Mouse (Mus musculus): Measurements from ENCODE around the gene Rbfox1.
A peak's percentile ranks its signal among the peaks of the same experiment; 100 is the strongest.

Gene Rbfox1

DNA sequence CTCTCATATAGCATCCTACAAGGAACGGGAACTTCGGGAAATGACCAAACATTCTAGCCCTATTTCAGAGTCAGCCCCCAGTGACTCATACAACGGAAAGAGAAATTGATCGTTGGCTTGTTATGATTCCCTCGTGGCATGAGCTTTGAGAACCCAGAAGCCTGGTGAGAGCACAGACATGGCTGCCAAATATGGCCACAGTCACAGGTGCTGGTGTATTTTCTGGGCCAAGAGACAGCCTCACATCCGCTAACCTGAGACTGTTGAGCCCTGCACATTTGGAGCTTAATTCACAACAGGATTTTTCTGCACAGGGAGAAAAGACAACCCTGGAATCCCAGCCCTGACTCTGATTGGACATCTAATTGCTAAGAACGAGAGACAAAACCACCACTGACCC lies 1132.2 kb downstream of the Rbfox1 start:
- DNase-seq (ENCODE audit: low read depth, low spot score), result no peak

DNA sequence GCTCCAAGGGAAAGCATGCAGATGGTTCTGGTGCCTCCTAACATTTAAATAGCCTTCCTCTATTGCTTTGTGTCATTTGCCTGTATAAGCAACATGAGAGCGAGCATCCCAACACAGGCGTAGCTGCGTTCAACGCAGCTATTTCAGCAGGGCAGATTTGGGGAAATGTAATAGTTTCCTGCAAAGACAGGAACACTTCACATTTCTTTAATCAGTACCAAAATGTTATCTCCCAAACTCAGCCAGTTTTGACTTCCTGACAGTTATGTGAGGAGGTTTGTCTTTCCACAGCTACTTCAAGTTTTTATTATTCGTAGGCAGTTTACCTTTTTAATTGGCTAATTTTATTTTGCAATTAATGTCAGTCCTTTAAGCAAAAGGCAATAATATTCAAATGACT lies 1149.1 kb downstream of the Rbfox1 start:
- no peak for DNase-seq (ENCODE audit: low read depth, low spot score)

DNA sequence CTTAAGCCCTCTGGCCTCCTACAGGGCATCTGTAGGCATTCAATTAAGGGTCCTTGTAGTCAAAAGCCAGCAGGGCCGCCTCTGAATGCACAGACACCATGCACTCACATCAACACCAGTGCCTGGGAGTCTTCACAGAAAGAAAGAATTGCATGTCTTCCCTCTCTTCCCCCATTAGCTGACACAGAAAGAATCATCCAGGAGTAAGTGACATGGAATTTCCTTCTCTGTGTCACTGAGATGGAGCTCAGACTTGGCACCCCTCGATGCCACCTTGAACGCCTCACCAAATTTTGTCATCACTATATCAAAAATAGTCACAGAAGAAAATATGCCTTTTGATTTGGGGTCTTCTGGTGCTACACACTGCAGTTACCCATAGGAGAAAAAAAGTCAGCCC lies 1151.4 kb downstream of the Rbfox1 start:
- DNase-seq (ENCODE audit: low read depth, low spot score), result no peak

DNA sequence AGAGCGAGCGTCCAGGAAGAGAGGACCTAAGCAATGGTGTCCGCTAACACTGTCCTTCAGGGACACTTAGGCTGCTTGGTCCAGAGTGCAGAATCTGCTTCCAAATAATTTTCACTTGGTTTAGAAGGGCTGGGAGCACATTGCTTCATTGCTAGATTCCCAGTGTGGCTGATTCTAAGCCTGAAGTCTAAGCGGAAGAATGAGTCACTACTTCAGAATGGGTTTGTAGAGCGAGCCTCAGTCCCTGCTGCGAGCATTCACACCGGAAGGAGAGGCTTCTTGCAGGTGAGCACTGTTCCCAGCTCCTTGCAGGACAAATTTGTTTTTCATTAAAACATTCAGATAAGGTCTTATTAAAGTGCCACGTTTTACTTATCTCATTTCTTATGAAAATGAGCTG lies 1151.8 kb downstream of the Rbfox1 start:
- no peak for DNase-seq (ENCODE audit: low read depth, low spot score)

DNA sequence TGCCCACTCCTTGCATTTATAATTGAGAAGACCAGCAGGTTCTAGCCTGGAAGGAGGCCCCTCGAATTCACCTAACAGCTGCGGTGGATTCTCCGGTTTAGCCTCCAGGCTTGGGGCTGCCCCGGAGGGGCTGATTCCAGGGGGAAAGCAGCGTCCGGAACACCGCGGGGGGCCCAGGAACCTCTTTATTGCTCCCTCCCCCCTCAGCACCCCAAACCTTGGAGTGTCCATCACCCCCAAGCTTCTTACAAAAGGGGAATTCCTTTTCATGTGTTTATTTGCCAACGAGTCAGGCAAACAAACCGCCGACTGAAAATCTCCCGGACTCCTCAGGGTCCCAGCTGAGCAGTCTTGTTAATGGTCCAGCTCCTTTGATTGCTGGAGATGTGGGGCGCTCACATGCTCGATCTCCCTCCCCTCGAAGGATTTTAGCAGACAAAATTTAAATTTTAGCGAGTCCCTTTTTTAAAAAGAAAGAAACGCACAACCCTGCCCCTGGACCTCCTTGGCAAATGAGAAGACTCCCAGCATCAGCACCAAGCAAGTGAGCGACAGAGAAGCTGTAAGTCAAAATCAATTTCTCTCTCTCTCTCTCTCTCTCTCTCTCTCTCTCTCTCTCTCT lies 1153.6 kb downstream of the Rbfox1 start:
- no peak for DNase-seq (ENCODE audit: low read depth, low spot score)

DNA sequence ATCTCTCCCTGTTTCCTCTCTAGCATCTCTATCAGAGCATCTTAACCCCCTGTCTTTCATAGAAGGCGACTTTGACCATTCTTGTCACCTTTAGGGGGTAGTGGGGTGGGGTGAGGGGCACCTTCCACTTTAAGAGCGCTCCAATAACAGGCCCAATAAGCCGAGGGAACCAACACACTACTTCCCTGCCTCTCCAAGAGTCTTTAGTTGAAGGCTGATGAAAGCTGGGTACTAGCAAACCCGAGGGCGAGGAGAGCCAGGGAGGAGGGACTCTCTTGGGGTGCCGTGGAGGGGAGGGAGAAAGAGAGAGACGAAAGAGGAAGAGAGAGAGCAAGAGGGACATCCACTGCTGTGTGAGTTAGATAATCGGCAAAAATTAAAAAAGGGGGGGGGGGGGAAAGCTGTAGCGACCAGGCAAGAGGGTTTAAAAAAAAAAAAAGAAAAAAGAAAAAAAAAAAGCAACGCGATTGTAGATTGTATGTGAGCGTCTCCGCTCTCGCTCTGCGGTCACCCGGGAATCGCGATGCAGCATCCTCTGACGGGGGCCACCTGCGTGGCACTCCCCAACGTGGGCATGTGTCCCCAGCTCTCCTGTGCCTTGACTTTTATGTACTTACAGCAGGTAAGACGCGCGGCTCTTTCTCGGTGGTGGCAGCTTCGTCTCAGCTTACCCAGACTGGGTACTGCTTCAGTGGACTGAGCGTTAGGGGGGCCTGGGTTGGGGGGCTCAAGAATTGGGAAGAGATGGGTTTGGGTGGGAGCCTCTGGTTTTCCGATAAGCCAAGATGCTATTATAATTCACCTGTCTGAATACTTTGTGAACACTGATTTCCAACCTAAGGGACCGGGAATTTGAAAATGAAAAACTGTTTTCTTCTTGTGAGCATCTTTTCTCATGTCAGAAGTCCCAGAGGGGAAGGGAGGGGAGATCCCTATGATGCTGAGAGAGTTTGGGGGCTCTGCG lies 1154.5 kb downstream of the Rbfox1 start:
- DNase-seq (ENCODE audit: low read depth, low spot score), result no peak

DNA sequence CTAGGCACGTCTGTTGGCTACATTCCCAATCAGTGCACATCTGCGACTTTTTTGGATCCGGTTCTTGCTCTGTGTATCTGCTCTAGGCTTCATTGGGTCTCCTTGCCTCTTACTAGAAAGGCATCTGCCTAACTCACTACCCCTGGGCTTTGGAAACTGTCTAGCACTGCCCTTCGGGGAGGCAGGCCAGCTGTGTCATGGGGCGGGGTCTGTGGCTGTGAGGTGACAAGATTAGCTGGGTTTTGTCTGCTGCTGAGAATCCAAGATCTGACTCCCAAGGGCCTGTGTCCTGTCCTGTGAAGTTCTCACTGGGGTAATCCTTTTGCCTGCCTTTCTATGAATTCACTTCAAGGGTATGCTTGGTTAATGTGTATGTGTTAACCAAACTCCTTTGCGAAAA lies 1155.5 kb downstream of the Rbfox1 start:
- no peak for DNase-seq (ENCODE audit: low read depth, low spot score)

DNA sequence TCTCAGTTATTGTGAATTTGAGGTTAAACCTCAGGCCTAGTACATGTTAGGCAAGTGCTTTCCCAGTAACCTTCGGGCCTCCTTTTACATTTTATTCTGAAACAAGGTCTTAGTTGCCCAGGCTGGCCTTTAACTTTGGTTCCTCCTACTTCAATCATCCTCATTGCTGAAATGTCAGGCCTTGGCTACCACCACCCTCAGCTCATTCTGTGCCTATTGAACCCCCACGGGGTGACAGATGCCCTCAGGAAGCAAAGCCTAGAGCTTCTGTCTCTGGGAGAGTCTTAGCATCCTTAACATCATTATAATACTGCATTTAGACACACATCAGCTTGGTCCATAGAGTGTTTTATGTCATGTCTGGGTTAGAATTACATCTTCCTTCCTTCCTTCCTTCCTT lies 1162.3 kb downstream of the Rbfox1 start:
- DNase-seq (ENCODE audit: low read depth, low spot score), result no peak

DNA sequence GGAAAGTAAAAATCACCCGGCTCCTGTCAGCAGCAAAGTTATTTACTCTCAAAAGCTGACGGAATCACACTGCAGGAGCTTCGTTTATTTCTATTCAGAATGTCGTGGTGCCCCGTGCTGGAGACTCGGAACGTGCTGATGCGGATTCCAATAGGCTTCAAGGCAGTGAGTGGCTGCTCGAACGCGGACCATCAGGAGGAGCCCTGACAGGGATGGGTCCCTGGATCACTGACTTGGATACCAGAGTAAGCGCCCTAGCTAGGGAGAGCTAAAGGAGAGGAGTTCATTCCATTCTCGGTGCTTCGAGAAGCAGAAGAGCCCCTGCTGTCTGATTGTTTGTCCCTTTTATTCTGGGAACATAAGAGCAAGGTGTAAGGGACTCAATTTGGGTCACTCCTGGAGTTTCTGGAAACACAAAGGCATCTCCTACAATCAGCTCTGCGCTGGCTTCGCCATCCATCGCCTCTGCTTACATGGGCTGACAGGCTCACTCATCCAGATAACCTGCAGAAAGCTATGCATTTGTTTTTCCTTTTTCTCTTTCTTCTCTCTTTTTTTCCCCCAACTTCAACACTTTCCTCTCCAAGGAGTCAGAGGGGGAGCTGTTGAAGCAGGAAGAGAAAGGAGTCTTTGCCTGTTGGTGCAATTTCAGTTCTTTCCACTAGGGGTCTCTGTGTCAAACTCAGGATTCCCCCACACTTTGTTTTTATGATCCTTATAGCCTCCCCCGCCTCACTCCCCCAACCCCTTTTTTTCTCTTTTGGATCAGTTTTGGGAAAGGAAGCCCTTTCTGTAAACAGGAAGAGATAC lies 1164.2 kb downstream of the Rbfox1 start:
- peak; percentile 61 for DNase-seq (ENCODE audit: low read depth, low spot score)

DNA sequence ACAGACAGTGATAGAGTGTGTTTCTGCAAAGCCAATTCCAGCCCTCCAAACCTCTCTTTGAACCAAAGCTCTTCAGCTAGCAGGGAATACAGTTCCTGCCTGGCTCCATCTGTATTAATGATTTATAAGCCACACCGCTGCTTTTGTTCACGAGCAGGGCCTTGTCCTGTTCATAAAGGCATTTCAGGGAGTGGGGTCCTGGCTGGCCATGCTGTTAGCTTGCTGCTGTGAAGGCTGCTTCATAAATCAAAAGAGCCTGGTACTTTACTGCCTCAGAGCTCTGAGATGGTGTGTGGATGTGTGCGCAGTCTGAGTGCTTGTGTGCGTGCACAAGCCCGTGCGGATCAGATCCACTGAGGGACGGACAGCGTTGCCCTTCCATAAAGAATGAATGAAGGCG lies 1165.8 kb downstream of the Rbfox1 start:
- DNase-seq (ENCODE audit: low read depth, low spot score), result no peak

DNA sequence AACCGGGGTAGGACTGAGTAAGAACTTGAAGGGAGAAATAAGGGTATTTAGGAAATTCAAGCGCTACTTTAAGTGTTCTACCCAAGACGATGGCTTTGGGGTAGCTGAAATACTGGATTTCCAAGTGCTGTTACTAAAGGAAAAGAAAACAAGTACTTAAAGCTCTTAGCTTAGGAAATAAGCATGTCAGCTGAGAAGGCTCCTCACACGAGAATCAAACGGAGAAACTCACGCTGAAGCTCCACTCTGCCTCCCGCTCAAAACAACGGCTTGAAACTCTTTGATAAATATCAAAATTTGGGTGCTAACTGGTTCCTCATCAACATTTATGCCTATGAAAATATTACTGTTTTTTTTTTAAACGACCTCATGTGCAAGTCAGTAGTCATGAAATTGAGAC lies 1166.8 kb downstream of the Rbfox1 start:
- no peak for DNase-seq (ENCODE audit: low read depth, low spot score)

DNA sequence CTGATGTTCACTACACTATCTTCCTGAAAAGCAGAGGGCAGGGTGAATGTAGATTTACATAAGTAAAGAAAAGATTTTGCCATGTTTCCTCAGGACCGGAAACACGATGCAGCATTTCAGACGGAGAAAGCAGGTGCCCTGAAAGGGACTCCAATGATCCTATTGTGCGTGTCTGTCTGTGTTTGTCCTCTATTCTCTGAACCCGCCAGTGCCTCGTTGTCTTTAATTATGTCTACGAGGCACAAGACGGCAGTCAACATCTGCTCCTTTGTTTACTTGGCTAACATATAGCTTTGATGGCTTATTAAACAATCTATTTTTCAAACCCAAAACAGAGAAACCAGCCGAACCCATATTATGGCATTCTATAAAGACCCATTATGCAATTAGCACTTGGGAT lies 1167.3 kb downstream of the Rbfox1 start:
- DNase-seq (ENCODE audit: low read depth, low spot score), result peak; percentile 22

DNA sequence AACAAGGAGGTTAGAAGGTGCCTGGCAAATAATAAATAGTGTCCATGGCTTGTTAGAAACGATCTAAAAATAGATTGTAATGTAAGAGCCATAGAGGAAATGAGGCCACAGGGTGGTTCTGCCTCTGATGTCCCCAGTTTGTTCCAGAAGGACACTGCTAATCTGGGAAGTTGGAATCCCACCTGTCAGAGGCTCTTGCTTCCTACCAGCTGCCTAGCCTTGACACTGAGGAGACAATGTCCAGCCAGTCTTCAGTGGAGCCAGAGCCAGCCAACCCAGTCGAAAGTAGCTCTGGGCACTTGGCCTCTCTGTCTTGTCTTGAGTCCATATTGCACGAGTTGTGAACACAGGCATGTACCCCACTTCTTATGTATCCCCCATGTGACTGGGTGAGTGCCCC lies 1172.6 kb downstream of the Rbfox1 start:
- no peak for DNase-seq (ENCODE audit: low read depth, low spot score)

DNA sequence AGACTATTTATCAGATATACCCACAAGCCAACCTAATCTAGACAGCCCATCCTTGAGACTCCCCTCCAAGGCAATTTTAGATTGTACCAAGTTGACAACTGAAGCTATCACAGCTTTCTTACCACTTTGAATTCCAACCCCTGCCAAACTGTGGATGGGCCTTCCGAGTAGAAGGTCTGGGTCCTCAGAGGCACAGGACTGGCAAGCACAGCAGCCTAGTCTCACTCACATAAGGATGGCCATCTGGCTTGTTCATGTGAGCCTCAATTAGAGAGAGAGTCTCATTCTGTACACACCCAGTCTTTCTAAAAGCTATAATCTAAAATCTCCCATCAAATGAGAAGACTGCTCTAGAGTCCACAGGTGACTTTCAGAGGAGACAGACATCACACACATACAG lies 1173.4 kb downstream of the Rbfox1 start:
- DNase-seq (ENCODE audit: low read depth, low spot score), result no peak

DNA sequence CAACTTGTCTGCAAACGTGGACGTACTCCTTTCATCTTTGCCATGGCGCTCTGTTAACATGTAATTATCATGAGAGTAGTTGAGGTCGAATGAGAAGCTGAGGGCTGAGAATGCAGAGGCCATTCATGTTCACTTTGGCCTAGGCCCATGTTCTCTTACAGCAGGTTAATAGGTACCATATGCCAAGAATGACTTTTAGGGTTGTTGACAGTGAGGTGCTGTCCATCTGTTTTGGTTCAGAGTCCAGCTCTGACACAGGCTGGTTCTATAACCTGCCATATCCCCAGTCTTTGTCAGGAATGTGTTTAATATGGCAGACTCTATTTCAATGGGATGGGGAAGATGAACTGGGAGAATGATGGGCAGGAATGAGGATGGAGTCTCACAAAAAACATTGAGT lies 1174.4 kb downstream of the Rbfox1 start:
- DNase-seq (ENCODE audit: low read depth, low spot score), result no peak

DNA sequence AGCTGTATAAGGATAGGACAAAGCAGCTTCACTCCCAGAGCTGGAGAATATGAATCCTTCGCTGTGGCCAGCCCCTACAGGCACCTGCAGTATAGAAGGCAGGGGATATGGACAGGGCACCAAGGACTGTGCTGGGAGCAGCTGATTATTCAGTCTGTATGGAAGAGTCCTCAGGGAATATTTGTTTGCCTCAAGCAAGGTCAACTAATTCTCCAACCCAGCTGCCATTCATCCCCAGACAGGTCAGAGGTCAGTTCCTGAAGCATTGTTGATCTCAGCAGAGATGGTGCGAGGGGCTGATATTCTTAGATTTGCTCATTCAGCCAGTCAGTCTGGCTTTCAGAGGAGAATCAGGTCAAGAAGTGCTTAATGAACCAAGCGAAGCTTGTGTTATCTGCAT lies 1175.7 kb downstream of the Rbfox1 start:
- no peak for DNase-seq (ENCODE audit: low read depth, low spot score)

DNA sequence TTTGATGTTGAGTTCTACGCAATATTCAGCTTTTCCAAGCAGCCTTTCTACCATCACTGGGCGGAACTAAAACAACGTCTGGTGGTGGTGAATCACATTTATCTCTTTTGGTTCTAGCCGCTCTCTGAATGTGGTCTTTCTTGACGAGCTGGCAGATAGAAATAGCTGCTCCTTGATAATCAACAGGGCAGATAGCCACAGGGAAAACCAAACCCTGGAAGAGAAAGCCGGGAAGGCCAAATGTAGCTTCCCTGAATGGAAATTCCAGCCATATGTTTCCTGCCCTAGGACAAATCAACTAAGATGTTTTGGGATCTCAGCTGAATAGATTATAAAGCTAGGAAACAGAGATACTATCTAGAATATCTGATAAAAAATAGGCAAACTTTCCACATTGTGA lies 1177.4 kb downstream of the Rbfox1 start:
- DNase-seq (ENCODE audit: low read depth, low spot score), result no peak

DNA sequence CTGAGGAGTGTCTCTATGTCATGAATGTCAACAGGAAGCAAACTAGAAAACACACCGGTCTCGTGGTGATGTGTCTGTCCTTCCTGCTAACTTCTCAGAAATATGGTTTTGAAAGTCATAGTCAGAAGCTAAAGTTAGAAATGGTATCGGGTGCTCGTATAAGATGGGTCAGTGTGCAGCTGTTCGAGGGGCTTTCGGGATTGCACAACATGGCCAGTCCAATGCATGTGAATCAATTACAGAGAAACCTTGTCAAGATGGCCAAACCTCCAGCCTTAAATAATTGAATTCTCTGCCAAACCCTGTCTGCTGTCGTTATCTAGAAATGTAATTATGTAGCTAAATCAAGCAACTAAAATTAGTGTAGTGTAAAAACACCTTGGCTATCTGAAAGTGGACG lies 1182.0 kb downstream of the Rbfox1 start:
- no peak for DNase-seq (ENCODE audit: low read depth, low spot score)

DNA sequence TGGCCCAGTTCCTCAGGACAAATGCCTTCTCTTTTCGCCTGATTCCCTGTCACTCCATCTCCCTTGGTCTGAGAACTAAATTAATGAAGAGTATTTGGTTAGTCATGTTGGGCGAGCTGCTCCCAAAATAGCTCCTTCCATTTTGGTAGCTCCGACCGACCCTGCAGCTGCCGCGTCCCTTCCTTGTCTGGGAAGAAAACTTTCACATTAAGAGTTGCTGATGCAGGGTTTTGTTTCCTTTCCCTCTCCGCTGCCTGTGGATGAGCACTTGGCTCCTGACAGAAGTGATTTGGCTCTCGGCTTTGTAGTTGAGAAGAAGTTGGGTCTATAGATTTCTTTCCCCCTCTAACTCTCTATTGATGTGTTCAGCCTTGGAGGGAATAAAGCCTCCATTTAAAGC lies 1184.4 kb downstream of the Rbfox1 start:
- DNase-seq (ENCODE audit: low read depth, low spot score), result no peak

DNA sequence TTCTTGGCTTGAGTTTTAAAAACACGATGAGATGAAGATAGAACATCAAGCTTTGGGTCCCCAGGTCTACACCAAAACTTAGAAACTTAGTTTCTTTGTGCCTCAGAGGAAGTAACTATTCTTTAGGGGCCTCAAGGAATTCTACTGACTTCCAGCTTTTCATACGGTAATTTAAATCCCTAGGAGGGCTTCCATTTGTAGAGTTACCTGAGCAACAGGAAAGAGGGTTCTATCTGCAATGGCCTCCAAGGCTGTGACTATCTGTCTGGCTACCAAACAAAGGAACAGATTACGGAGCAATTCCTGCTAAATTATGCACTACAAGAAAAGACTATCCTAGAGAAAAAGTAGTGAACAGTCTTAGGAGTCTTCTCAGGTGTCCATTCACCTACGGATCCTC lies 1189.6 kb downstream of the Rbfox1 start:
- DNase-seq (ENCODE audit: low read depth, low spot score), result peak; percentile 65

DNA sequence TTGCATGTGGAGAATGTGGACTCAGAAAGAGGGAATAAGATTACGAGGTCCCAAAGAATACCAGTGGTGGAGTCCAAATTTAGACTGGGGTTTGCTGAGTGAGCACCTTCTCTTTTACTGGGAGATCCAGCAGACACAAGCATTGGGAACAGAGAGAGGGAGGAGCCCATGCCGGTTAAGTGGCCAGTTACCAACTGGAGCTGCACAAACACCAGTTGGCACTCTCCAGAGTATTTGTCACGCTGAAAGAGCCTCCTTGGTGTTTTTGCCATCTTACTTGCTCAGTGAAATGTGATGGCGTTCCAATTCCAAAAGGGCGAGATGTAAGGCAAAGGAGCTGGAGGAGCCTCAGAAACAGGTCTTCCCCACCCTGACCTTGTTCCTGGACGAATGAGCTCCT lies 1190.6 kb downstream of the Rbfox1 start:
- DNase-seq (ENCODE audit: low read depth, low spot score), result no peak

DNA sequence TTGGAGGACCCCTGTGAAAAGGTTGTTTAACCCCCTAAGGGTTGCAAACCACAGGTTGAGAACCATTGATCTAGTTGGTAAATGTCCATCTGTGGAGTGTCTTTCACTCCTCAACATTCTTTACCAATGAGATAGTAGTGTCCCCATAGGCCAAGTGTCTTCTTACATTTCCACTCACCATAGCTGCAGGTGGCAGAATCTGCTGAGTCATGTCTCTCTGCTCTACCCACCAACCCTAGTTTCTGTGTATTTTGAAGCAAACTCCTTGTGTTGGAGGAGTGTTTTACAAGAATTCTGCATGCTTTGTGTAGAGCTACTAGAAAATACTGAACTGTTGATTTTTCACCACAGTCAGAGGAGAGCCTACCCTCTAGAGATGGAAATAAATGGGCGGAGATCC lies 1191.2 kb downstream of the Rbfox1 start:
- no peak for DNase-seq (ENCODE audit: low read depth, low spot score)

Measured in ZHBTc4 (cell line).